Mouse (Mus musculus): ENCODE measurements around the gene Sucla2. TPM values are rescaled to one million over a fixed set of nuclear protein-coding genes. Genes with fewer than 3 reads are reported as not detected.

The Sucla2 gene
- total and polyA plus RNA-seq, 3 experiments = 17.5 to 107 (median 58.4) TPM

DNA sequence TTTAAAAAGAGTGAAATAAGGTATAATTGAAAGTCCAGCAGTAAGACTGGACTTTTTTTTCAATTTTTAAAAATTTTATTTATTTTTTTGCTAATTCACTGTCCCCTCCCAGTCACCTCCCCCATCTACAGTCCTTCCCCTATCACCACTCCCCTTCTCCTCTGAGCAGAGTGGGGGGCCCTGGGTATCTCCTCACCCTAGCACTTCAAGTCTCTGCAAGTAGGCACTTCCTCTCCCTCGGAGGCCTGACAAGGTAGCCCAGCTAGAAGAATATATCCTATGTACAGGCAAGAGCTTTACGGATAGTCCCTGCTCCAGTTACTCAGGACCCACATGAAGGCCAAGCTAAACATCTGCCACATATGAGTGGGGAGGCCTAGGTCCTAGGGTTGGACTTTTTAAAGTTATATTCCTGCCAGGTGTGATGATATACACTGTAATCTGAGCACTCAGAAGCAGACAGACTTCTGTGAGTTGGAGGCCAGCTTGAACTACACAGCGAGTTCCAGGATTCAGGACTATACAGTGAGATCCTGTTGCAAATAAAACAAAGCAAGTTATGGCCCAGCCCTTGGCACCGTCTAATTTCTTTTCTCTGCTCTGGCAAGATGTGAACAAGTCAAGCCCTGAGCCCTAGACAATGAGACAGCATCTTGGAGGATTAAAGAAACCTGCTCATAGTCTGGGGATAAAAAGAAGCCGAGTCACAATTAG is 41.4 kb upstream of the Sucla2 start:
- no peak for ATAC-seq (ENCODE audit: extremely low read depth, insufficient number of reproducible peaks, low FRiP score, poor library complexity, severe bottlenecking)
- H3K4me1 ChIP-seq (ENCODE audit: insufficient read depth, low read depth, low read length) = peaks cover 14% of the 10 kb centered on the region
- peaks cover 13% of the 10 kb centered on the region for H3K27me3 ChIP-seq (ENCODE audit: insufficient read depth, low read length)
- no peak for DNase-seq (ENCODE audit: low spot score)
- H3K36me3 ChIP-seq (replicated peaks) = no peaks in the 10 kb centered on the region
- H3K9me3 ChIP-seq (replicated peaks) = no peaks in the 10 kb centered on the region
- H3K4me3 ChIP-seq (ENCODE audit: low read depth, low read length) = no peak overlapping the region
- TF ChIP-seq CTCF (IDR thresholded peaks at IDR 0.05; ENCODE audit: low read depth, low read length) (no peak), GATA1 (IDR thresholded peaks at IDR 0.05; ENCODE audit: borderline replicate concordance, low read length) (no peak), POLR2AphosphoS5 (IDR thresholded peaks at IDR 0.05; ENCODE audit: insufficient replicate concordance, low read depth, low read length) (no peak), TAL1 (conservative IDR thresholded peaks at IDR 0.05; ENCODE audit: low read depth, low read length) (no peak), GATA2 (IDR thresholded peaks at IDR 0.05; ENCODE audit: borderline replicate concordance, low read depth, low read length) (no peak)

DNA sequence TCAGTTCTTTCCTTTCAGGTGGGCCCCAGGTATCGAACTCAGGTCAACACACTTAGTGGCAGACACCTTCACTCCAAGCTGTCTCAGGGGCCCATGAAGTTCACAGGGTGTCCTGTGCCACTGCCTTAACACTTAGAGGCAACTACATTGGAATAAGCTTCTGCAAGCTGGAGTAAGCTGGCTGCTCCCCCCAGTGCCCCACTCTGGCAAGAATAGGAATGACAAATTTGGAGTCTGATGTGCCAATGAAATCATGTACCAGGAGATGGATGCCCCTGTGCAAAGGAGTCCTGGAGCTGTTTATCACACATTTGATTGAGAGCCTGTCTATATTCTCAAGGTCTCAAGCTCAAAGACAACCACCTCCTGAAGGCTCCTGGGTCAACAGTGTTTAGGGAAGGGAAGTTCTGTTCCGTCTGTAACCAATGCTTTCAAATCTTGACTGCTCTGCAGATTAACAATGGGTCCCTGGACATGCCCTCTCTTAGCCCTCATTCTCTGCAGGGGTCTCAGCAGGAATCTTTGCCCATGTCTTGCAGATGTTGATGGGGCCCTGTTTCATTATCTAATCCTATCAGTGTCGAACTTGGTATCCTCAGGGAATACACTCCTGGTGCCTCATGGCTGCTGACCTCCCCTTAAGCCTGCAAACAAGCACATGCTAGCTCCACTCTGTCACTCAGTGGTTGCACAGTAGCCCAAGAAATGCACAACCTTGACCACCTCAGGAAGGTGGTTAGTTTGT is 40.6 kb upstream of the Sucla2 start:
- no peaks in the 10 kb centered on the region for H3K36me3 ChIP-seq (replicated peaks)
- H3K4me3 ChIP-seq (ENCODE audit: low read depth, low read length) = no peak overlapping the region
- peaks cover 14% of the 10 kb centered on the region for H3K4me1 ChIP-seq (ENCODE audit: insufficient read depth, low read depth, low read length)
- H3K9me3 ChIP-seq (replicated peaks) = no peaks in the 10 kb centered on the region
- peaks cover 17% of the 10 kb centered on the region for H3K27me3 ChIP-seq (ENCODE audit: insufficient read depth, low read length)
- TF ChIP-seq GATA2 (IDR thresholded peaks at IDR 0.05; ENCODE audit: borderline replicate concordance, low read depth, low read length) = no peak
- no peak for TF ChIP-seq GATA1 (IDR thresholded peaks at IDR 0.05; ENCODE audit: borderline replicate concordance, low read length)
- TF ChIP-seq POLR2AphosphoS5 (IDR thresholded peaks at IDR 0.05; ENCODE audit: insufficient replicate concordance, low read depth, low read length) = no peak
- TF ChIP-seq TAL1 (conservative IDR thresholded peaks at IDR 0.05; ENCODE audit: low read depth, low read length) = no peak
- no peak for TF ChIP-seq CTCF (IDR thresholded peaks at IDR 0.05; ENCODE audit: low read depth, low read length)
- ATAC-seq (ENCODE audit: extremely low read depth, insufficient number of reproducible peaks, low FRiP score, poor library complexity, severe bottlenecking) = no peak
- DNase-seq (ENCODE audit: low spot score) = no peak

DNA sequence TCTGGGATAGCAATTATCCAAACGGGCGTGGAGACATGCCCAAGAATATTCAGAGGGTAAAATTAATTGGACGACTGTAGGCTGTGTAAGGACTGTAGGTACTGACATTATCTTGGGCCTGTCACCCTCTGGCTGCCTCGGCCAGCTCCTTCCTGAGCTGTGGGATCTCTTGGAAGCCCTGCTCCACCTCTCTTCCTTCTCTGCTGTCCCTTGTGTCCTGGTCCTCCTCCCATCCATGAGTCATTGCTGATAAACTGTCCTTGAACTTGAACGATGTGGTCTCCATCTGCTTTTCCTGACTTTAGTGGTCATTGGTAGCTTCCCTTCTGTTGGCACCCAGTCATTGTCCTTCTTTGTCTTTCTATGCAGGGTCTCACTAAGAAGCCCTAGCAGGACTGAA is 38.5 kb upstream of the Sucla2 start:
- Histone ChIP-seq H3K36me3 (replicated peaks) (no peaks in the 10 kb centered on the region), H3K4me1 (ENCODE audit: insufficient read depth, low read depth, low read length) (peaks cover 14% of the 10 kb centered on the region), H3K4me3 (ENCODE audit: low read depth, low read length) (no peak overlapping the region), H3K9me3 (replicated peaks) (no peaks in the 10 kb centered on the region), H3K27me3 (ENCODE audit: insufficient read depth, low read length) (peaks cover 22% of the 10 kb centered on the region)
- ATAC-seq (ENCODE audit: extremely low read depth, insufficient number of reproducible peaks, low FRiP score, poor library complexity, severe bottlenecking) (no peak), DNase-seq (ENCODE audit: low spot score) (no peak)
- TF ChIP-seq POLR2AphosphoS5 (IDR thresholded peaks at IDR 0.05; ENCODE audit: insufficient replicate concordance, low read depth, low read length) (no peak), GATA2 (IDR thresholded peaks at IDR 0.05; ENCODE audit: borderline replicate concordance, low read depth, low read length) (no peak), TAL1 (conservative IDR thresholded peaks at IDR 0.05; ENCODE audit: low read depth, low read length) (no peak), GATA1 (IDR thresholded peaks at IDR 0.05; ENCODE audit: borderline replicate concordance, low read length) (no peak)

DNA sequence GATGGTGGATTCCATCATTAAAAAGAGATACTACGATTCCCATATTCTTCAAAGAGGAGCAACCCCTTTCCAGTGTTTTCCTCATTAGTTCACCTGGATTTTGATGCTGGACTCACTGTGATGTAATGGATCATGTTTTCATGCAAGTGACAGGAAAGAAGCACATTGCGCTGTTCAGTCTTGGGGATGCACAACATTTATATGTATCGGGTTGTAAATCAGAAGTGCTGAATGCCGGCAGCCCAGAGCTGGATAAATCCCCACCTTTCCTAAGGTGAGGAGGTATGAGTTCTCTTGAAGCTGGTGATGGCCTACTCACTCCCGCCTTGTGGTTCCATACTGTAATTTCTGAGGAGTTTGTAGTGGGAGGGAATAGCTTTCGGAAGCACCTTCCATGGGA is 31.8 kb upstream of the Sucla2 start:
- H3K36me3 ChIP-seq (replicated peaks) = no peaks in the 10 kb centered on the region
- TF ChIP-seq GATA2 (IDR thresholded peaks at IDR 0.05; ENCODE audit: borderline replicate concordance, low read depth, low read length) (no peak), POLR2AphosphoS5 (IDR thresholded peaks at IDR 0.05; ENCODE audit: insufficient replicate concordance, low read depth, low read length) (no peak), GATA1 (IDR thresholded peaks at IDR 0.05; ENCODE audit: borderline replicate concordance, low read length) (no peak), TAL1 (conservative IDR thresholded peaks at IDR 0.05; ENCODE audit: low read depth, low read length) (no peak), CTCF (IDR thresholded peaks at IDR 0.05; ENCODE audit: low read depth, low read length) (no peak)
- DNase-seq (ENCODE audit: low spot score) = no peak
- H3K27me3 ChIP-seq (ENCODE audit: insufficient read depth, low read length) = peaks cover 39% of the 10 kb centered on the region
- no peaks in the 10 kb centered on the region for H3K9me3 ChIP-seq (replicated peaks)
- ATAC-seq (ENCODE audit: extremely low read depth, insufficient number of reproducible peaks, low FRiP score, poor library complexity, severe bottlenecking) = no peak
- peaks cover 4% of the 10 kb centered on the region for H3K4me1 ChIP-seq (ENCODE audit: insufficient read depth, low read depth, low read length)
- H3K4me3 ChIP-seq (ENCODE audit: low read depth, low read length) = no peak overlapping the region

DNA sequence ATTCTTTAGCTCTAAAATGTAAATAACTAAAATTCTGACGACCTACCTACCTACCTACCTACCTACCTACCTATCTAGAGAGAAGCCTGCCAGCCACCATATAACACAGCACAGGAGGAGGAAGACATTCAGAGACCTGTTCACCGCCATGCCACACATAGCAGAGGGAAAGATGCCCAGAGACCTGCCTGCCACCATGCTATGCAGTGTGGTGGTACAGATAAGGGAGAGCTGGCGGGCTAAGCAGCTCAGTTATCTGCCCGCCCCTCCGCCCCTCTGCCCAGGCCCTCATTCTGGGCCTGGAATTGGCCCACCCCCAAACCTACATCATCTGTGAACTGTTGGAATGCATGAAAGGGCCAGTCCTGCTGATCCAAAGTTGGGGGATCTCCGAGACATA is 31.0 kb upstream of the Sucla2 start:
- Histone ChIP-seq H3K9me3 (replicated peaks) (no peaks in the 10 kb centered on the region), H3K36me3 (replicated peaks) (no peaks in the 10 kb centered on the region), H3K27me3 (ENCODE audit: insufficient read depth, low read length) (peaks cover 37% of the 10 kb centered on the region), H3K4me1 (ENCODE audit: insufficient read depth, low read depth, low read length) (peaks cover 4% of the 10 kb centered on the region), H3K4me3 (ENCODE audit: low read depth, low read length) (no peak overlapping the region)
- no peak for ATAC-seq (ENCODE audit: extremely low read depth, insufficient number of reproducible peaks, low FRiP score, poor library complexity, severe bottlenecking)
- DNase-seq (ENCODE audit: low spot score) = no peak
- TF ChIP-seq CTCF (IDR thresholded peaks at IDR 0.05; ENCODE audit: low read depth, low read length) = no peak
- TF ChIP-seq TAL1 (conservative IDR thresholded peaks at IDR 0.05; ENCODE audit: low read depth, low read length) = no peak
- no peak for TF ChIP-seq POLR2AphosphoS5 (IDR thresholded peaks at IDR 0.05; ENCODE audit: insufficient replicate concordance, low read depth, low read length)
- TF ChIP-seq GATA2 (IDR thresholded peaks at IDR 0.05; ENCODE audit: borderline replicate concordance, low read depth, low read length) = no peak
- no peak for TF ChIP-seq GATA1 (IDR thresholded peaks at IDR 0.05; ENCODE audit: borderline replicate concordance, low read length)

DNA sequence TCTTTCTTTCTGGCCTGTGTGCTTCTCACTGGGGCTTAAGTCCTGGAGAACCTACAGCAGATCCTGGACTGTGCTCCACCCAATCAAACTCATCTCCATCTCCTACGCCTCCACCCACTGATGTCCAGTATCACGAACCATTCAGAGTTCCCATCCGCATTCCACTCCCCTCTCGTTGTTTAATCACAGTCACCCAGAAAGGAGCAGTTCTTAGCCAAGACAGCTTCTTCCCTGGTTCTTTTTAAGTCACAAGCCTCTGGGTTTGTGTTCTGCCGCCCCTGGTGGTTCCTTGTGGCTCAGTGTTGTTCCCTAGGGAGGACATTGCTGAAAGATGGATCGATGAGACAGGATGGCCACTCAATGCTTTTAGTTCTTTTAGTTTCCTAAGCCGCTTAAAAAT is 29.4 kb upstream of the Sucla2 start:
- TF ChIP-seq POLR2AphosphoS5 (IDR thresholded peaks at IDR 0.05; ENCODE audit: insufficient replicate concordance, low read depth, low read length) (no peak), GATA2 (IDR thresholded peaks at IDR 0.05; ENCODE audit: borderline replicate concordance, low read depth, low read length) (no peak), GATA1 (IDR thresholded peaks at IDR 0.05; ENCODE audit: borderline replicate concordance, low read length) (no peak), TAL1 (conservative IDR thresholded peaks at IDR 0.05; ENCODE audit: low read depth, low read length) (no peak), CTCF (IDR thresholded peaks at IDR 0.05; ENCODE audit: low read depth, low read length) (no peak)

More for the DNA sequence above, 29.4 kb upstream of the Sucla2 start:
- ATAC-seq (ENCODE audit: extremely low read depth, insufficient number of reproducible peaks, low FRiP score, poor library complexity, severe bottlenecking) = no peak
- H3K9me3 ChIP-seq (replicated peaks) = no peaks in the 10 kb centered on the region
- peaks cover 4% of the 10 kb centered on the region for H3K4me1 ChIP-seq (ENCODE audit: insufficient read depth, low read depth, low read length)
- no peaks in the 10 kb centered on the region for H3K36me3 ChIP-seq (replicated peaks)
- DNase-seq (ENCODE audit: low spot score) = no peak
- no peak overlapping the region for H3K4me3 ChIP-seq (ENCODE audit: low read depth, low read length)
- peaks cover 35% of the 10 kb centered on the region for H3K27me3 ChIP-seq (ENCODE audit: insufficient read depth, low read length)
